Mouse (Mus musculus): ENCODE data around the gene Ptcd1. TPM values are rescaled to one million over a fixed set of nuclear protein-coding genes. Genes with fewer than 3 reads are reported as not detected.

Ptcd1 gene
- 22.3 TPM for total RNA-seq (2023)

GRCm38 (mm10) chr5:145166536-145167305 lies at the start of gene Ptcd1, which contains the start of gene Cpsf4:
Gene Ptcd1 (minus strand): TSS chr5:145167108.
Gene Cpsf4 (plus strand): TSS chr5:145167213.

GRCm38 (mm10) chr5:145203936-145204691 lies 37.2 kb upstream of the Ptcd1 start, which contains the start of gene Zkscan5:
Gene Zkscan5 (plus strand): TSS chr5:145204562.

GRCm38 (mm10) chr5:145201321-145201991 lies 34.5 kb upstream of the Ptcd1 start, which contains the start of gene Zkscan14:
Gene Zkscan14 (minus strand): TSS chr5:145201868.

GRCm38 (mm10) chr5:145191962-145192361 lies 25.1 kb upstream of the Ptcd1 start, which contains the start of gene Atp5j2:
Gene Atp5j2 (minus strand): TSS chr5:145192062.

GRCm38 (mm10) chr5:145139571-145140519 lies 27.1 kb downstream of the Ptcd1 start, which contains the start of the genes Pdap1 and Bud31:
Gene Pdap1 (minus strand): TSS chr5:145140238.
Gene Bud31 (plus strand): TSS chr5:145140362.

GRCm38 (mm10) chr5:145114071-145114605 lies 52.8 kb downstream of the Ptcd1 start, which contains the start of gene Arpc1b:
Gene Arpc1b (plus strand): TSS chr5:145114215.

Other genes starting within 250 kb of the Ptcd1 start
- 69.1 TPM for gene Smurf1, start 201.3 kb downstream of the Ptcd1 start, total RNA-seq (2023)
- gene Gm4871, start 134.4 kb downstream of the Ptcd1 start, total RNA-seq (2023): not detected
- not detected for gene 1700018F24Rik, start 124.1 kb downstream of the Ptcd1 start, total RNA-seq (2023)
- 92.6 TPM for gene Arpc1a, start 83.3 kb downstream of the Ptcd1 start, total RNA-seq (2023)
- gene Kpna7, start 83.1 kb downstream of the Ptcd1 start, total RNA-seq (2023): not detected
- gene Arpc1b, start 52.9 kb downstream of the Ptcd1 start, total RNA-seq (2023): 379 TPM
- 43.2 TPM for gene Pdap1, start 26.9 kb downstream of the Ptcd1 start, total RNA-seq (2023)
- gene Bud31, start 26.7 kb downstream of the Ptcd1 start, total RNA-seq (2023): 224 TPM
- gene Cpsf4, start 105 bp upstream of the Ptcd1 start, total RNA-seq (2023): 41.4 TPM
- 148 TPM for gene Atp5j2, start 25.0 kb upstream of the Ptcd1 start, total RNA-seq (2023)
- 49.5 TPM for gene Zkscan14, start 34.8 kb upstream of the Ptcd1 start, total RNA-seq (2023)
- gene Zkscan5, start 37.5 kb upstream of the Ptcd1 start, total RNA-seq (2023): 10.5 TPM
- gene Zfp655, start 64.6 kb upstream of the Ptcd1 start, total RNA-seq (2023): 68.9 TPM
- 36.8 TPM for gene Zscan25, start 113.4 kb upstream of the Ptcd1 start, total RNA-seq (2023)
- not detected for gene Cyp3a57, start 178.2 kb upstream of the Ptcd1 start, total RNA-seq (2023)

All from CD4-positive naive resting alpha-beta T cell, adult 57 days (primary cell).